Mouse (Mus musculus): Measurements from ENCODE around the gene Fbxo34. TPM values are rescaled to one million over a fixed set of nuclear protein-coding genes. Genes with fewer than 3 reads are reported as not detected.

Gene Fbxo34
- total RNA-seq, 1 experiment from 2014 or later = 19.0 TPM

Other genes starting within 250 kb of the Fbxo34 start
- 21.1 and 31.9 TPM in 2 replicates for gene Wdhd1, start 173.6 kb upstream of the Fbxo34 start, total RNA-seq (2017)
- gene Socs4, start 173.5 kb upstream of the Fbxo34 start, total RNA-seq (2017) = 20.5 and 24.4 TPM in 2 replicates
- gene Mapk1ip1l, start 152.2 kb upstream of the Fbxo34 start, total RNA-seq (2017) = 62.4 and 65.9 TPM in 2 replicates
- gene Lgals3, start 82.7 kb upstream of the Fbxo34 start, total RNA-seq (2017) = 82.9 and 109 TPM in 2 replicates
- 5.2 and 5.5 TPM in 2 replicates for gene Dlgap5, start 32.0 kb upstream of the Fbxo34 start, total RNA-seq (2017)
- 5.5 and 5.6 TPM in 2 replicates for gene Atg14, start 120.2 kb downstream of the Fbxo34 start, total RNA-seq (2017)
- gene Ktn1, start 198.0 kb downstream of the Fbxo34 start, total RNA-seq (2017) = 112 and 124 TPM in 2 replicates

Measured in neutrophil, adult 5-6 weeks (primary cell).